Mouse (Mus musculus) CD4-positive naive resting alpha-beta T cell, adult 76 days (primary cell): Measurements from ENCODE around the gene 2810021J22Rik. TPM values are rescaled to one million over a fixed set of nuclear protein-coding genes. Genes with fewer than 3 reads are reported as not detected.

ENCODE experiments used
- total RNA-seq: library from RNA; stranded (reverse); gene quantifications from one replicate; pipeline ENCODE4 v1.2.4, GENCODE M21; 2023

2810021J22Rik gene
- total RNA-seq = 10.7 TPM

DNA sequence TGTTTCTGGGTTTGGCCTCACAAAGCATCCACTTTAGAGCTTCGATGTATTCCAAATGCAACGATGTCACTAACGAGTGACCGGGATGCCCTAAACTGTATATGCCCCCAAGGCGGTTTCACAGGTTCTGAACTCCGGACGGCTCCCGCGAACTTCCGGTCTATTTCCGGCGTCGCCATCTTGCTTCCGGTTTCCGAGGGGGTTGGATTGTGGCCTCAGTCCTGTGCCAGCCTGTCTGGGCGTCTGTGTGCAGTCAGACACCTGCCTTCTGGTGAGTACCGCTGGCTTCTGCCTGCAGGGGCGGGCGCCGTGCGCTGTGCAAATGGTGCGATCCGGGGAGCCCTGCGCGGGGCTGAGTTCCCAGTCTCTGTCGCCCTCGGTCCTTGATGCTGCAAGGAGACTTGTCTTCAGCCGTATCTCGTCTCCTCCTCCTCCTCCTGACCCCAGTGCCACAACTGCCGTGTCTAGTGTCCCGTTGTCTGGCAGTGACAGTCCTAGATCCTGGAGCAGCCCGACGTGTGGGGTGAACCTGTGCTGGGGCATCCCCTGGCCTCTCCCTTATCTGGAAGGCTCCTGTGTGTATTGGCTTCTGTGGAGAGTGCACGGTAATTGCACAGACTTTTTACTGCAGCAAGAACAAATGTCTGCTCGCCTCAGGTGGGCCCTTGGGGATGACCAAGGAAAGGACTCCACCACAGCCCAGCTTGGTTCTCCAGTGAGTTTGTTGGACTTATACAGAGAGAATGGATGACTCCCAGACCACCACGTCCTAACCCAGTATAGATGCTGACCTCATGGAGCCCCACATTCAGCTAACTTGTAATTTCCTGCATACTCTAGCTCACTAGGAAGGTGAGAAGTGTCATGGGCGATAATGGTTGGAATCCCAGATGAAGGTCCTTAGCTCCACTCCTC lies at the start of gene 2810021J22Rik:
TSS of gene 2810021J22Rik (plus strand) at position 178 of the 915 bp plus-strand sequence.

DNA sequence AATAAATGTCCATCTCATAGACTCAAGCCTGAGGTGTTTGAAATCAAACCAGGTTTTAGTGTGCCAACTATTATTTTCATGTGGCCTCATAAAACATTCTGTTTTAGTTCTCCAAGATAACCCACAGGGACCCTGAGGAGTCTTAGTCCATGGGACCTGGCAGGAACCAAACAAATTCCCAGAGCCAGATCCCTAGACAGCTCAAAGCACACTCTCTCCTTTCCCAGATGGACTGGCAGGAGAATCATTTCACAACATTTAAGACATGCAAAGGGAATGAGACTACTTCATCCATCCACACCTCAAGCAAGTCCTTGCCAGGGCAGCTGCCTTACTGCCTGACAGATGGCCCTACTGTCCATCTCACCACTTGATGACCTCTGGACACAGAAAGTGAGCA lies 38.1 kb upstream of the 2810021J22Rik start, which contains the start of gene Olfr312:
TSS of gene Olfr312 (plus strand) at position 301 of the 400 bp plus-strand sequence.

DNA sequence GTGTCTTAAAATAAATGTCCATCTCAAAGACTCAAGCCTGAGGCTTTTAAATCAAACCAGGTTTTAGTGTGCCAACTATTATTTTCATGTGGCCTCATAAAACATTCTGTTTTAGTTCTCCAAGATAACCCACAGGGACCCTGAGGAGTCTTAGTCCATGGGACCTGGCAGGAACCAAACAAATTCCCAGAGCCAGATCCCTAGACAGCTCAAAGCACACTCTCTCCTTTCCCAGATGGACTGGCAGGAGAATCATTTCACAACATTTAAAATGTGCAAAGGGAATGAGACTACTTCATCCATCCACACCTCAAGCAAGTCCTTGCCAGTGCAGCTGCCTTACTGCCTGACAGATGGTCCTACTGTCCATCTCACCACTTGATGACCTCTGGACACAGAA lies 28.1 kb upstream of the 2810021J22Rik start, which contains the start of gene Olfr311:
TSS of gene Olfr311 (plus strand) at position 301 of the 400 bp plus-strand sequence.

DNA sequence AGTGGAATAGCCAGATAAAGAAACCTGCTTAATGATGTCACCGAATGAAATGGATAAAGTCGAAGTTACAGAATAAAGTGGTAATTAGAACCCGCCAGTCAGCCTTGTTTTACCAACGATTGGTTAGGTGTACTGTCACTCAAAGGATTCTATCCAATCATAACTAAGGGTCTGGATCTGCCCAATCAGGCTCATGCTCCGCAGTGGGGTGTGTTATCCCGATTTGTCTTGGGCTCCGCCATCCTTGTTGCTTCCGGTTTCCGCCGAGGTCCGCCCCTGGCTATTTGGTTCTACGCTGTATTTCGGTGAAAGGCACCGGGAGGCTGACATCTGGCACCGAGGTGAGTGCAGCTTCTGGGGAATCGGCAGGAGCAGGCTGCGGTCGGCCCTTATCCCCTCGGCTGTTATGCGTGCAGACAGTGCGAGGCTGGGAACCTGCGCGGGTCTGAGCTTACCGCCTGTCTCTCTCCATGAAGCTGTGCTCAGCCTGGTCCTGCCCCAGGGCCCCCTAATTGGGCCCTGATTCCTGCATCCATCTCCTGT lies 20.0 kb upstream of the 2810021J22Rik start, which contains the start of gene Gm12258:
TSS of gene Gm12258 (plus strand) at position 240 of the 543 bp plus-strand sequence.

DNA sequence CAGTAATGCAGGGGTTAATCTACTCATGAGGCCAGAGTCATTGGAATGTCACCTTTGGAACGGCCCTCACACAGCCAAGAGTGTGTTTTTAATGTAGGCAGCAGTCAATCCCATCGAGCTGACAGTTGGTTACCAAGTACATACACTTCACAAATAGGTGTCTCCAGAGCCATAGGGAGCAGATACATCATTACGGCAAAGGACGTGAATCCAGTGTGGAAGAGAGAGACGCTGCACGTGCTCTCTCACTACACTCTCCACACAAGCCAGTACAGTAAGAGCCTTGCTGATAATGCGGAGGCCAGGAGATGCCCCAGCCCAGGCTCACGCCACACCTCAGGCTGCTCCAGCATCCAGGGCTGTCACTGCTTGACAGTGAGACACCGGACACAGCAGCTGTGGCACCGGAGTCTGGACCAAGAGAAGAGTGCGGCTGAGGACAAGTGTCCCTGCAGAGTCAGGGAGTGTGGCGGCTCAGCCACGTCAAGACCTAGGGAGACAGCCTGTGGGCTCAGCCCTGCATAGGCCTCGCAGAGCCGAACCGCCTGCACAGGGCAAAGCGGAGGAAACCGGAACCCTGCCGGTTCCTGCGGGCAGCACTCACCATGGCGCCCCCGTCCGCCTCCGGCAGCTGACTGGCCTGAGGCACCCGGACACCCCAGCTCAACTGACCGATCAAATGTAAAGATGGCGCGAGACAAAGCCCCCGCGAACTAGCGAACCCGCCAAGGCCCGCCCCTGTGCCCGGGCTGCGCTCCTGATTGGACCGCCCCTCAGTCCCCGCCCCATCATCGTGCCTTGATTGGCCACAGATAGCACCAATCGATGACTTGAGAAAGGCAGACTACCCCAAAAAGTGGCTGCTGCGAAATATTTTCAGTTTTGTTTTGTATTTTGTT lies 36.7 kb downstream of the 2810021J22Rik start, which contains the start of gene Zfp39:
TSS of gene Zfp39 (minus strand) at position 715 of the 899 bp plus-strand sequence.

DNA sequence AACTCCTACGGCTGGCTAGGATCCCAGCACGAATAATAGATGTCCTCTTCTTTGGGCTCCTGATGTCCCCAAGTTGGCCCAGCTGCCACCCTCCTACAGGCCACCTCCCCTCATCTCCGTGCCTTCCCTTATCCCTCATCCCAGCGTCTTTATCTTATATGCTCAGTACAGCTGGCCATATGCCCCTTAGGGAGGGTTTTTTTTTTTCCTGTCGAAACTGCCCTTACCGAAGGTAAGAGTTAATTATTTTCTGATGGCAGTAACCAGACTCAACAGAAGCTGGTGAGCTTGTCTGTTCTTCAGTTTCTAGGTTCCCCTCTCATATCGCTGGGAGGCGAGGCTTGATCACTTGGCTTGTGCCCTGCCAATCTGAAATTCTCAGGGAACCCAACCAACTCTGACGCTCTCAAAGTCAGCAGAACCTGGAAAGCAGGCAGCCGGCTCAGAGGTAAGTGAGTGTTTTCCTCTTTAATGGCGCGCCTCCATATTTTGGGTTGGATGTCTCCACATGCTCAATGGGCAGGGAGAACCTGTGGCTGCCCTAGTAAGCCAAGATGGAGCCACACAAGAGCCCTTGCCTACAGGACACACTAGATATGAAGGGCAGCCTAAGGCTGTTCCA lies 50.8 kb downstream of the 2810021J22Rik start, which contains the start of gene Btnl10:
TSS of gene Btnl10 (plus strand) at position 164 of the 622 bp plus-strand sequence.

Other genes starting within 250 kb of the 2810021J22Rik start
- not detected for gene Olfr323, start 236.7 kb upstream of the 2810021J22Rik start, total RNA-seq
- gene Trim58, start 226.8 kb upstream of the 2810021J22Rik start, total RNA-seq = 0.35 TPM
- gene Olfr322, start 208.4 kb upstream of the 2810021J22Rik start, total RNA-seq = not detected
- gene Olfr320, start 186.1 kb upstream of the 2810021J22Rik start, total RNA-seq = not detected
- gene Olfr319, start 168.1 kb upstream of the 2810021J22Rik start, total RNA-seq = not detected
- gene Olfr318, start 143.2 kb upstream of the 2810021J22Rik start, total RNA-seq = 0.70 TPM
- gene Olfr317, start 128.0 kb upstream of the 2810021J22Rik start, total RNA-seq = not detected
- not detected for gene Olfr316, start 114.5 kb upstream of the 2810021J22Rik start, total RNA-seq
- gene Olfr315, start 94.0 kb upstream of the 2810021J22Rik start, total RNA-seq = not detected
- gene Olfr314, start 84.3 kb upstream of the 2810021J22Rik start, total RNA-seq = not detected
- not detected for gene Fam183b, start 65.3 kb upstream of the 2810021J22Rik start, total RNA-seq
- gene Olfr313, start 52.2 kb upstream of the 2810021J22Rik start, total RNA-seq = not detected
- not detected for gene Olfr312, start 38.0 kb upstream of the 2810021J22Rik start, total RNA-seq
- gene Olfr311, start 28.0 kb upstream of the 2810021J22Rik start, total RNA-seq = not detected
- 10.0 TPM for gene Gm12258, start 20.1 kb upstream of the 2810021J22Rik start, total RNA-seq
- 8.5 TPM for gene Zfp39, start 37.0 kb downstream of the 2810021J22Rik start, total RNA-seq
- gene Btnl10, start 50.7 kb downstream of the 2810021J22Rik start, total RNA-seq = 0.62 TPM
- 109 TPM for gene Rnf187, start 71.7 kb downstream of the 2810021J22Rik start, total RNA-seq
- 10.3 TPM for gene Hist3h2ba, start 81.7 kb downstream of the 2810021J22Rik start, total RNA-seq
- 34.6 TPM for gene Hist3h2a, start 87.5 kb downstream of the 2810021J22Rik start, total RNA-seq
- 0.38 TPM for gene Trim17, start 87.5 kb downstream of the 2810021J22Rik start, total RNA-seq
- gene Trim11, start 110.9 kb downstream of the 2810021J22Rik start, total RNA-seq = 55.2 TPM